Mouse (Mus musculus): ENCODE data around the gene Aven.
"Not testable (repeated sequence)": the region's sequence is repeated elsewhere in the genome, so short reads cannot be mapped to it uniquely, and the experiment has no call there.

- not testable (repeated sequence) for TF ChIP-seq CTCF (IDR thresholded peaks at IDR 0.05); EP300 (IDR thresholded peaks at IDR 0.05; ENCODE audit: insufficient read depth, low read depth, low read length); POLR2A (IDR thresholded peaks at IDR 0.05; ENCODE audit: insufficient read depth, low read depth, low read length)
Measured at GRCm38 (mm10) chr2:112452513-112452912, 40.3 kb upstream of the Aven start.
